Mouse (Mus musculus): ENCODE measurements around the gene Klre1. TPM values are rescaled to one million over a fixed set of nuclear protein-coding genes. Genes with fewer than 3 reads are reported as not detected.
"Not testable (repeated sequence)": the region's sequence is repeated elsewhere in the genome, so short reads cannot be mapped to it uniquely, and the experiment has no call there.

The Klre1 gene
- total RNA-seq, 2 experiments from 2014 or later = not detected

DNA sequence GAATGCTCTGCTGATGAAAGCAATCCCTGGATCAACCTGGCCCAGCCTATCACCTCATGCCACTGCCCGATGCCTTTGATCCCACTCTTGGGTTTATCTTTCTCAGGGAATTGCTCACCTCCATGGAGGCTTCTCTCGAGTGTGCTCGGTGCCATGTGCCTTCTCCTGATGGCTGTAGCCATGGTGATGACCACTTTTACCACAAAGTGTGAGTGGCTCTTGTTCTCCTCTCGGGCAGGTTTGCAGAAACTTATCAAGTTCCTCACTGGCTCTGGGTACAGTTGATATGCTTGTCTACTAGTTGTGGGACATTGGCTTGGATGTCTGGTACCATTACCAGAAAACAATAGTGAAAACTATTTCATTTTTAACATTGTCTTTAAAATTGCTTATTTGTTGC, 4.2 kb downstream of the Klre1 start:
- no peak for DNase-seq (ENCODE audit: low spot score in 2 of 2)

DNA sequence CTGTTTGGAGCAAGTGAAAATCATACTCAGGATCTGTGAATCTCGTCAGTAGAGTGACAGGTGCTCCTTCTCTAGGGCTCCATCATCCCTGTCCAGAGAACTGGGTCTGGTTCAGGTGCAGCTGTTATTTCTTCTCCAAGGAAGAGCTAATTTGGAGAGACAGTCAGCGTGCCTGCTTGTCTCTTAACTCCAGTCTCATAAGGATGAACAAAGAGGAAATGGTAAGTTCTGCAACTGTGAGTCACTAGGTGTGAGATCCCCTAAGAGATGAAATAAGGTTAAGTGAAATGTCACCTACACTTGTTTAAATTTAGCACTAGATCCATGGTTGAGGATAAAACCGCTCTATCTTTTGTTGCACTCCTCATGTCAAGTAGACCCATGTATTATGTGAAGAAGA, 5.3 kb downstream of the Klre1 start:
- DNase-seq (ENCODE audit: low spot score in 2 of 2) = no peak

- DNase-seq (ENCODE audit: low spot score in 2 of 2) = no peak
Observed at GRCm38 (mm10) chr6:129591508-129591907, 13.8 kb downstream of the Klre1 start, which contains the start of gene Klrd1. Klrd1 (plus strand) TSS chr6:129591782.

- no peak for DNase-seq (ENCODE audit: low spot score in 2 of 2)
Observed at GRCm38 (mm10) chr6:129608372-129608771, 30.7 kb downstream of the Klre1 start.

GRCm38 (mm10) chr6:129623735-129624134, 46.0 kb downstream of the Klre1 start, which contains the start of gene Klrk1:
Klrk1 (minus strand) TSS chr6:129623864.
- DNase-seq (ENCODE audit: low spot score in 2 of 2) = no peak

DNA sequence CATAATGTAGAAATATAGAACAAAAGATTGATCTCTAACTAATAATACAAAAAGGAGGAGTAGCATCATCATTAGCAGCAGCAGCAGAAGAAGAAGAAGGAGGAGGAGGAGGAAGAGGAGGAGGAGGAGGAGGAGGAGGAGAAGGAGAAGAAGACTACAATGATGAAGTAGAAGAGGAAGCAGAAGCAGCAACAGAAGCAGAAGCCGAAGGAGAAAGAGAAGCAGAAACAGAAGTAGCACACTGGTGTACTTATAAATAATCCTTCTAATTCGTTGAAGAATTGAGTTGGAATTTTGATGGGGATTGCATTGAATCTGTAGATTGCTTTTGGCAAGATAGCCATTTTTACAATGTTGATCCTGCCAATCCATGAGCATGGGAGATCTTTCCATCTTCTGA, 53.3 kb downstream of the Klre1 start:
- DNase-seq (ENCODE audit: low spot score in 2 of 2) = not testable (repeated sequence)

Other genes starting within 250 kb of the Klre1 start
- not detected for gene 4922502D21Rik, start 246.1 kb upstream of the Klre1 start, total RNA-seq (2021)
- gene Clec12a, start 235.2 kb upstream of the Klre1 start, total RNA-seq (2021) = not detected
- gene Clec12b, start 192.0 kb upstream of the Klre1 start, total RNA-seq (2021) = not detected
- under 1 TPM; 0.32 to 0.62 TPM for gene Clec1b, start 180.6 kb upstream of the Klre1 start, total RNA-seq (2021)
- gene Clec9a, start 169.0 kb upstream of the Klre1 start, total RNA-seq (2021) = not detected
- gene Clec1a, start 125.9 kb upstream of the Klre1 start, total RNA-seq (2021) = 1 to 10 TPM; 3.1 to 3.3 TPM
- not detected for gene Olr1, start 70.7 kb upstream of the Klre1 start, total RNA-seq (2021)
- gene Tmem52b, start 65.3 kb upstream of the Klre1 start, total RNA-seq (2021) = not detected
- gene Gabarapl1, start 44.7 kb upstream of the Klre1 start, total RNA-seq (2021) = 100 to 1,000 TPM; 386 to 427 TPM
- not detected for gene Klrd1, start 13.9 kb downstream of the Klre1 start, total RNA-seq (2021)
- gene Klrk1, start 46.0 kb downstream of the Klre1 start, total RNA-seq (2021) = not detected
- not detected for gene Klrc3, start 65.4 kb downstream of the Klre1 start, total RNA-seq (2021)
- not detected for gene Klrc2, start 82.8 kb downstream of the Klre1 start, total RNA-seq (2021)
- gene Klrc1, start 101.1 kb downstream of the Klre1 start, total RNA-seq (2021) = not detected
- not detected for gene Klri1, start 139.2 kb downstream of the Klre1 start, total RNA-seq (2021)
- gene Klri2, start 162.6 kb downstream of the Klre1 start, total RNA-seq (2021) = not detected
- gene Gm156, start 206.4 kb downstream of the Klre1 start, total RNA-seq (2021) = not detected